Mouse (Mus musculus) urinary bladder, adult 2 months (tissue): ENCODE measurements around the gene Ifna5. TPM values are rescaled to one million over a fixed set of nuclear protein-coding genes. Genes with fewer than 3 reads are reported as not detected.

Experiments used
- DNase-seq: peaks from one replicate; pipeline ENCODE4 v3.0.0; 2022; ENCODE audit warnings: low spot score
- polyA plus RNA-seq: library from polyadenylated mRNA; depleted of rRNA; stranded (reverse); fragments of >200 nt; gene quantifications from 2 replicates; pipeline ENCODE4 v1.2.3, GENCODE M21; 2012; rRNA removed

Gene Ifna5
- polyA plus RNA-seq, 1 experiment = not detected

- DNase-seq = no peak
Observed at GRCm38 (mm10) chr4:88864599-88864998, 29.3 kb downstream of the Ifna5 start.

GRCm38 (mm10) chr4:88865011-88865569 is 29.8 kb downstream of the Ifna5 start:
- DNase-seq = no peak

- DNase-seq = peak; percentile 48
Observed at GRCm38 (mm10) chr4:88867366-88867925, 32.1 kb downstream of the Ifna5 start.

- DNase-seq = peak; percentile 29
Observed at GRCm38 (mm10) chr4:88867926-88868911, 32.9 kb downstream of the Ifna5 start.

- DNase-seq = no peak
Observed at GRCm38 (mm10) chr4:88872691-88873090, 37.4 kb downstream of the Ifna5 start.

- DNase-seq = no peak
Observed at GRCm38 (mm10) chr4:88875435-88876095, 40.2 kb downstream of the Ifna5 start.

GRCm38 (mm10) chr4:88876520-88876919 is 41.2 kb downstream of the Ifna5 start:
- no peak for DNase-seq

GRCm38 (mm10) chr4:88878246-88878645 is 42.9 kb downstream of the Ifna5 start:
- no peak for DNase-seq

GRCm38 (mm10) chr4:88878772-88879171 is 43.4 kb downstream of the Ifna5 start:
- DNase-seq = no peak

- DNase-seq = no peak
Observed at GRCm38 (mm10) chr4:88880101-88880500, 44.8 kb downstream of the Ifna5 start, which contains the start of gene Ifne. TSS of gene Ifne (minus strand) at chr4:88880201.

Other genes with a start within 250 kb of the Ifna5 start
- gene Ifna9, start 243.1 kb upstream of the Ifna5 start, polyA plus RNA-seq = not detected in 2 replicates
- not detected in 2 replicates for gene Ifna12, start 232.1 kb upstream of the Ifna5 start, polyA plus RNA-seq
- not detected in 2 replicates for gene C87499, start 201.1 kb upstream of the Ifna5 start, polyA plus RNA-seq
- gene Ifna13, start 191.1 kb upstream of the Ifna5 start, polyA plus RNA-seq = not detected in 2 replicates
- gene Ifna16, start 158.6 kb upstream of the Ifna5 start, polyA plus RNA-seq = not detected in 2 replicates
- not detected in 2 replicates for gene Ifna2, start 151.6 kb upstream of the Ifna5 start, polyA plus RNA-seq
- gene Ifnab, start 144.2 kb upstream of the Ifna5 start, polyA plus RNA-seq = not detected in 2 replicates
- 0.25 and 0.66 TPM in 2 replicates for gene Gm26566, start 113.7 kb upstream of the Ifna5 start, polyA plus RNA-seq
- 40.0 and 42.0 TPM in 2 replicates for gene Klhl9, start 113.1 kb upstream of the Ifna5 start, polyA plus RNA-seq
- not detected in 2 replicates for gene Gm13271, start 80.7 kb upstream of the Ifna5 start, polyA plus RNA-seq
- 0.04 and 0.10 TPM in 2 replicates for gene Gm13283, start 75.4 kb upstream of the Ifna5 start, polyA plus RNA-seq
- gene Gm13290, start 61.7 kb upstream of the Ifna5 start, polyA plus RNA-seq = 0.07 TPM in 1 of 2 replicates, not detected in the other
- not detected in 2 replicates for gene Gm13289, start 58.6 kb upstream of the Ifna5 start, polyA plus RNA-seq
- gene Gm13272, start 55.7 kb upstream of the Ifna5 start, polyA plus RNA-seq = not detected in 2 replicates
- 0.12 TPM in 1 of 2 replicates, not detected in the other for gene Ifnz, start 53.4 kb upstream of the Ifna5 start, polyA plus RNA-seq
- gene Gm13276, start 49.8 kb upstream of the Ifna5 start, polyA plus RNA-seq = not detected in 2 replicates
- not detected in 2 replicates for gene Gm13277, start 46.9 kb upstream of the Ifna5 start, polyA plus RNA-seq
- not detected in 2 replicates for gene Gm13278, start 44.0 kb upstream of the Ifna5 start, polyA plus RNA-seq
- gene Gm13275, start 41.0 kb upstream of the Ifna5 start, polyA plus RNA-seq = not detected in 2 replicates
- gene Gm13279, start 38.1 kb upstream of the Ifna5 start, polyA plus RNA-seq = not detected in 2 replicates
- gene Gm13285, start 35.9 kb upstream of the Ifna5 start, polyA plus RNA-seq = 0.07 TPM in 1 of 2 replicates, not detected in the other
- gene Gm13287, start 32.3 kb upstream of the Ifna5 start, polyA plus RNA-seq = 0.15 TPM in 1 of 2 replicates, not detected in the other
- 0.01 TPM in 1 of 2 replicates, not detected in the other for gene Gm13288, start 30.0 kb upstream of the Ifna5 start, polyA plus RNA-seq
- not detected in 2 replicates for gene Ifna7, start 19.3 kb upstream of the Ifna5 start, polyA plus RNA-seq
- gene Ifna11, start 15.6 kb upstream of the Ifna5 start, polyA plus RNA-seq = not detected in 2 replicates
- gene Ifna6, start 8.1 kb upstream of the Ifna5 start, polyA plus RNA-seq = not detected in 2 replicates
- gene Ifna4, start 6.3 kb downstream of the Ifna5 start, polyA plus RNA-seq = not detected in 2 replicates
- not detected in 2 replicates for gene Ifna1, start 14.6 kb downstream of the Ifna5 start, polyA plus RNA-seq
- gene Ifne, start 44.7 kb downstream of the Ifna5 start, polyA plus RNA-seq = 0.48 and 0.80 TPM in 2 replicates